In the genomic region with DNA sequence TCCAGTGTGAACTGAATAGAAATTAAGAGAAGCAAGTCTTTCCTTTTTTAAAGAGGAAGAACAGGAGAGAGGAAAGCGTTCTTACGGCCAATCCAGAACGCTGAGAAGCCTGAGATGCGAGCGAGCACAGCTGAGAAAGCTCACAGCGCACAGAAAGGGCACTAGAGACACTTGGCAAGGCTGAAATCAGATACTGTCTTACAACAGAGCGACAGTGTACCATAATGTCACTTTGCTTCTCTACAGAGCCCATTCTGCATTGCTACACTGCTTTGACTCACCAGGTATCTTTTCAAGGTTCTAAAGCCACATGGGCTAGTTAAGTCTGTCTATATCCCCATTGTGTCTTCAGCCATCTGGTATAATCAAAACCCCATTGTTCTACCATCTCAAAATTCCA, we compare ENCODE assay signal across 19 mouse cellular contexts. TPM values are rescaled to one million over a fixed set of nuclear protein-coding genes. Genes with fewer than 3 reads are reported as not detected.
DNase-seq lines count a peak whose midpoint lies in the region; ATAC-seq lines count a peak whose summit lies in the region.
"Had no signal": no experiment of that assay in that cellular context is flagged by ENCODE, and none has a peak within 500 bp of the region (broad histone marks: within the 10 kb centered on the region; RNA-seq: fewer than 3 reads in every experiment).

No protein-coding gene starts in this region.

- H3K4me3 ChIP-seq in forebrain, embryonic 12.5 days (replicated peaks), result no peak overlapping the region
- H3K4me3 ChIP-seq in forebrain, embryonic 10.5 days, result no peak overlapping the region
- H3K4me3 ChIP-seq in hindbrain, embryonic 10.5 days, result no peak overlapping the region
- no peak overlapping the region for H3K4me3 ChIP-seq in hindbrain, embryonic 12.5 days
- H3K4me3 ChIP-seq in forebrain, embryonic 16.5 days (replicated peaks; ENCODE audit: low read length), result 0 out of 2 replicates have a peak overlapping the region, but pooled peaks have one; percentile 1
- no peak overlapping the region for H3K4me3 ChIP-seq in midbrain, embryonic 14.5 days (replicated peaks; ENCODE audit: low read depth, low read length)
- H3K4me3 ChIP-seq in embryonic facial prominence, embryonic 10.5 days, result no peak overlapping the region
- H3K4me3 ChIP-seq: limb, embryonic 13.5 days; myocyte had no signal

- H3K36me3 ChIP-seq in forebrain, embryonic 12.5 days (replicated peaks), result no peaks in the 10 kb centered on the region
- no peaks in the 10 kb centered on the region for H3K36me3 ChIP-seq in forebrain, embryonic 10.5 days (replicated peaks)
- no peaks in the 10 kb centered on the region for H3K36me3 ChIP-seq in hindbrain, embryonic 10.5 days
- H3K36me3 ChIP-seq in hindbrain, embryonic 12.5 days, result no peaks in the 10 kb centered on the region
- no peaks in the 10 kb centered on the region for H3K36me3 ChIP-seq in forebrain, embryonic 16.5 days (ENCODE audit: control insufficient read depth, insufficient read depth)
- no peaks in the 10 kb centered on the region for H3K36me3 ChIP-seq in midbrain, embryonic 14.5 days (ENCODE audit: control insufficient read depth, insufficient read depth, low read length)
- H3K36me3 ChIP-seq in embryonic facial prominence, embryonic 10.5 days (replicated peaks), result no peaks in the 10 kb centered on the region
- H3K36me3 ChIP-seq: limb, embryonic 13.5 days had no signal

- H3K4me2 ChIP-seq in forebrain, embryonic 12.5 days, result peak overlapping the region; percentile 41
- H3K4me2 ChIP-seq in hindbrain, embryonic 12.5 days (replicated peaks), result no peak overlapping the region
- peak overlapping the region; percentile 45 for H3K4me2 ChIP-seq in forebrain, embryonic 16.5 days (ENCODE audit: low read length)
- peak overlapping the region; percentile 39 for H3K4me2 ChIP-seq in midbrain, embryonic 14.5 days (ENCODE audit: low read length)
- H3K4me2 ChIP-seq: limb, embryonic 13.5 days had no signal

- no peaks in the 10 kb centered on the region; the same call in 1 of the 2 replicates for H3K27me3 ChIP-seq in forebrain, embryonic 12.5 days
- H3K27me3 ChIP-seq in forebrain, embryonic 10.5 days (ENCODE audit: poor library complexity, severe bottlenecking), result no peaks in the 10 kb centered on the region
- H3K27me3 ChIP-seq in hindbrain, embryonic 10.5 days (ENCODE audit: insufficient read depth, poor library complexity, severe bottlenecking), result no peaks in the 10 kb centered on the region
- H3K27me3 ChIP-seq in hindbrain, embryonic 12.5 days, result no peaks in the 10 kb centered on the region
- no peaks in the 10 kb centered on the region for H3K27me3 ChIP-seq in forebrain, embryonic 16.5 days (replicated peaks; ENCODE audit: control insufficient read depth, insufficient read depth, low read length)
- H3K27me3 ChIP-seq in midbrain, embryonic 14.5 days (ENCODE audit: control insufficient read depth, insufficient read depth, low read length), result no peaks in the 10 kb centered on the region
- no peaks in the 10 kb centered on the region for H3K27me3 ChIP-seq in embryonic facial prominence, embryonic 10.5 days (replicated peaks; ENCODE audit: low read depth, poor library complexity, severe bottlenecking)
- H3K27me3 ChIP-seq: CH12.LX; limb, embryonic 13.5 days had no signal

- DNase-seq in forebrain, embryonic 10.5 days (ENCODE audit: extremely low spot score, low spot score), result no peak
- DNase-seq in hindbrain, embryonic 10.5 days (ENCODE audit: low spot score), result no peak
- peak; percentile 49 for DNase-seq in midbrain, embryonic 14.5 days
- no peak for DNase-seq in left cerebral cortex, postnatal 36 days (ENCODE audit: low spot score in 2 of 2)
- DNase-seq in embryonic facial prominence, embryonic 10.5 days (ENCODE audit: low spot score), result no peak
- DNase-seq: cerebellum, adult 11 months; kidney, postnatal 36 days; layer of hippocampus, postnatal 36 days; liver, postnatal 0 days; thymus, postnatal 25 days had no signal

- H3K27ac ChIP-seq in forebrain, embryonic 12.5 days, result 0 out of 2 replicates have a peak overlapping the region, but pooled peaks have one; percentile 46
- no peak overlapping the region for H3K27ac ChIP-seq in forebrain, embryonic 10.5 days
- H3K27ac ChIP-seq in hindbrain, embryonic 10.5 days, result 0 out of 2 replicates have a peak overlapping the region, but pooled peaks have one; percentile 5
- no peak overlapping the region for H3K27ac ChIP-seq in hindbrain, embryonic 12.5 days
- H3K27ac ChIP-seq in forebrain, embryonic 16.5 days (ENCODE audit: low read length), result peak overlapping the region; percentile 34; the same call in 1 of the 2 replicates
- H3K27ac ChIP-seq in midbrain, embryonic 14.5 days (replicated peaks; ENCODE audit: low read depth, low read length), result peak overlapping the region; percentile 39
- no peak overlapping the region for H3K27ac ChIP-seq in embryonic facial prominence, embryonic 10.5 days (replicated peaks)
- H3K27ac ChIP-seq: limb, embryonic 13.5 days; macrophage had no signal

- peaks cover 37% of the 10 kb centered on the region for H3K4me1 ChIP-seq in forebrain, embryonic 12.5 days
- peaks cover 42% of the 10 kb centered on the region for H3K4me1 ChIP-seq in forebrain, embryonic 10.5 days
- H3K4me1 ChIP-seq in hindbrain, embryonic 10.5 days (replicated peaks), result peaks cover 45% of the 10 kb centered on the region
- peaks cover 24% of the 10 kb centered on the region for H3K4me1 ChIP-seq in hindbrain, embryonic 12.5 days
- peaks cover 34% of the 10 kb centered on the region for H3K4me1 ChIP-seq in forebrain, embryonic 16.5 days (replicated peaks; ENCODE audit: control insufficient read depth, insufficient read depth, low read length)
- H3K4me1 ChIP-seq in midbrain, embryonic 14.5 days (ENCODE audit: control insufficient read depth, insufficient read depth, low read length), result peaks cover 22% of the 10 kb centered on the region
- H3K4me1 ChIP-seq in embryonic facial prominence, embryonic 10.5 days, result peaks cover 29% of the 10 kb centered on the region

- WGBS in forebrain, embryonic 12.5 days, result 41% methylated on average over 7 of the region's 7 CpGs
- WGBS in forebrain, embryonic 10.5 days, result 51% methylated on average over 7 of the region's 7 CpGs
- 52% methylated on average over 7 of the region's 7 CpGs for WGBS in hindbrain, embryonic 10.5 days
- 51% methylated on average over 7 of the region's 7 CpGs for WGBS in hindbrain, embryonic 12.5 days
- WGBS in forebrain, embryonic 16.5 days, result 6% methylated on average over 7 of the region's 7 CpGs
- 29% methylated on average over 7 of the region's 7 CpGs for WGBS in midbrain, embryonic 14.5 days
- 54% methylated on average over 7 of the region's 7 CpGs for WGBS in embryonic facial prominence, embryonic 10.5 days

- no peak overlapping the region for H3K9ac ChIP-seq in forebrain, embryonic 12.5 days
- no peak overlapping the region for H3K9ac ChIP-seq in hindbrain, embryonic 12.5 days
- peak overlapping the region; percentile 19; the same call in 1 of the 2 replicates for H3K9ac ChIP-seq in forebrain, embryonic 16.5 days (replicated peaks; ENCODE audit: low read depth, low read length)
- H3K9ac ChIP-seq in midbrain, embryonic 14.5 days (replicated peaks; ENCODE audit: low read length), result no peak overlapping the region; the same call in 1 of the 2 replicates
- H3K9ac ChIP-seq: limb, embryonic 13.5 days; liver, postnatal 0 days had no signal

- H3K9me3 ChIP-seq in forebrain, embryonic 12.5 days, result no peaks in the 10 kb centered on the region
- H3K9me3 ChIP-seq in forebrain, embryonic 10.5 days, result no peaks in the 10 kb centered on the region
- no peaks in the 10 kb centered on the region for H3K9me3 ChIP-seq in hindbrain, embryonic 10.5 days
- no peaks in the 10 kb centered on the region for H3K9me3 ChIP-seq in hindbrain, embryonic 12.5 days (replicated peaks)
- no peaks in the 10 kb centered on the region for H3K9me3 ChIP-seq in forebrain, embryonic 16.5 days (ENCODE audit: control insufficient read depth, low read length)
- H3K9me3 ChIP-seq in midbrain, embryonic 14.5 days (ENCODE audit: control insufficient read depth, low read length), result no peaks in the 10 kb centered on the region
- H3K9me3 ChIP-seq in embryonic facial prominence, embryonic 10.5 days, result no peaks in the 10 kb centered on the region
- H3K9me3 ChIP-seq: limb, embryonic 13.5 days had no signal

- intact Hi-C loops in left cerebral cortex, postnatal 36 days (cut with DNase I), result no loop called here

- 0 out of 2 replicates have a peak, but pooled peaks have one; percentile 27 for ATAC-seq in forebrain, embryonic 12.5 days (ENCODE audit: low FRiP score)
- ATAC-seq in hindbrain, embryonic 12.5 days (ENCODE audit: low FRiP score), result no peak
- ATAC-seq in forebrain, embryonic 16.5 days, result peak; percentile 29; the same call in 1 of the 2 replicates
- ATAC-seq in midbrain, embryonic 14.5 days (ENCODE audit: low FRiP score, low TSS enrichment), result no peak
- ATAC-seq: activated CD4-positive, CD25-positive, alpha-beta regulatory T cell, adult 4 months; intestine, embryonic 16.5 days; liver, postnatal 0 days had no signal

RNA-seq across cellular contexts. Expression of a gene that starts 13.7 kb away (rescaled TPM):
- 16.7 and 16.8 TPM in 2 replicates for polyA plus RNA-seq in forebrain, embryonic 12.5 days (2016; fragmentation: Nextera tagmentation; extraction: Ambion mirVana)
- 5.2 and 6.6 TPM in 2 replicates for polyA plus RNA-seq in forebrain, embryonic 10.5 days (2016; fragmentation: Nextera tagmentation; extraction: Ambion mirVana)
- 8.5 and 9.1 TPM in 2 replicates for polyA plus RNA-seq in hindbrain, embryonic 10.5 days (2016; fragmentation: Nextera tagmentation; extraction: Ambion mirVana)
- 17.9 and 20.8 TPM in 2 replicates for polyA plus RNA-seq in hindbrain, embryonic 12.5 days (2016; fragmentation: Nextera tagmentation; extraction: Ambion mirVana)
- 16.8 and 18.2 TPM in 2 replicates for polyA plus RNA-seq in forebrain, embryonic 16.5 days (2015; fragmentation: Nextera tagmentation; extraction: Ambion mirVana)
- 23.7 and 25.2 TPM in 2 replicates for polyA plus RNA-seq in midbrain, embryonic 14.5 days (2014; fragmentation: Nextera tagmentation; extraction: Ambion mirVana)
- total RNA-seq in left cerebral cortex, postnatal 36 days (2021), result 10 to 100 TPM; 70.1 to 92.5 TPM
- polyA plus RNA-seq in embryonic facial prominence, embryonic 10.5 days (2016; fragmentation: Nextera tagmentation; extraction: Ambion mirVana), result 5.0 and 5.4 TPM in 2 replicates

Comparison
In these comparisons a context has a peak if more than half of its experiments do, and no peak if none do; other contexts are left out.
1. H3K27ac ChIP-seq: peak in forebrain, embryonic 12.5 days (single experiment), hindbrain, embryonic 10.5 days (single experiment), forebrain, embryonic 16.5 days (single experiment) and midbrain, embryonic 14.5 days (single experiment); none in forebrain, embryonic 10.5 days (single experiment), hindbrain, embryonic 12.5 days (single experiment) and embryonic facial prominence, embryonic 10.5 days (single experiment).
2. ATAC-seq: peak in forebrain, embryonic 12.5 days (single experiment) and forebrain, embryonic 16.5 days (single experiment); none in hindbrain, embryonic 12.5 days (single experiment) and midbrain, embryonic 14.5 days (single experiment).